Mouse (Mus musculus) kidney, adult 10 weeks (tissue): ENCODE results near the gene Cdk19. TPM values are rescaled to one million over a fixed set of nuclear protein-coding genes. Genes with fewer than 3 reads are reported as not detected.

Experiments used
- polyA plus RNA-seq: library from polyadenylated mRNA; stranded (reverse); fragments of 350-450 nt; fragmentation: Illumina TruSeq; extraction: RNeasy Lipid Tissue Mini Kit (QIAGEN cat#74804); gene quantifications from one replicate; pipeline ENCODE4 v1.2.3, GENCODE M21; 2014; ENCODE audit warnings: low read depth, low replicate concordance

Gene Cdk19
- 20.1 TPM for polyA plus RNA-seq

DNA sequence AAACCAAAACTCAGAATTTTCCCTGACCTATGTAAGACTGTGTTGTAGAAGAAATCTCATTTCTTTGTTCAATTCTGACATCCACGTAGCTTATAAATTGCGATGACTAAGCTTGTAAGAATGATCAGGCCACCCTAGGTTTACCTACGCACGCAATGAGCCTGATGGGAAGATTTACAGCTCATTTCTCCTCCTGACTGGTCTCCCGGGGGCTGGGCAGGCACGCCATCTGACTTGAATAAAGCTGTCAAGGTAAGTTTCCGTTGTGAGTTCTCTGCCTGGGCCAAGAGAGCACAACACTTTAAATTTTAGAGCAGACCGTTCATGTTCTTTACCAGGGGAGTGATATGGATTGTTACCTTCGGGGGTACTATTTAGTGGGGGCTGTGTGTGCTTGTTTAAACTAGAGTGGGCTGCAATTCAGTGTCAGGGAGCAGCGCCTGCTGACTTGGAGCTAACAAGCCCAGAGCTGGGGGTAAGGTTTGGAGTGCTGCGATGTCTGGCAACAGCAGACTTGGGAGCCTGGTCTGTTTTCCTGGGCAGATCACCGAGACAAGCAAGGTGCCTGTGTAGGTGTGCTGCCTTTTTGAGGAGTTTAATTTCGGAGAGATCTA lies at the start of gene Cdk19:
Cdk19 (plus strand) TSS at position 214 of the 614 bp plus-strand sequence.

DNA sequence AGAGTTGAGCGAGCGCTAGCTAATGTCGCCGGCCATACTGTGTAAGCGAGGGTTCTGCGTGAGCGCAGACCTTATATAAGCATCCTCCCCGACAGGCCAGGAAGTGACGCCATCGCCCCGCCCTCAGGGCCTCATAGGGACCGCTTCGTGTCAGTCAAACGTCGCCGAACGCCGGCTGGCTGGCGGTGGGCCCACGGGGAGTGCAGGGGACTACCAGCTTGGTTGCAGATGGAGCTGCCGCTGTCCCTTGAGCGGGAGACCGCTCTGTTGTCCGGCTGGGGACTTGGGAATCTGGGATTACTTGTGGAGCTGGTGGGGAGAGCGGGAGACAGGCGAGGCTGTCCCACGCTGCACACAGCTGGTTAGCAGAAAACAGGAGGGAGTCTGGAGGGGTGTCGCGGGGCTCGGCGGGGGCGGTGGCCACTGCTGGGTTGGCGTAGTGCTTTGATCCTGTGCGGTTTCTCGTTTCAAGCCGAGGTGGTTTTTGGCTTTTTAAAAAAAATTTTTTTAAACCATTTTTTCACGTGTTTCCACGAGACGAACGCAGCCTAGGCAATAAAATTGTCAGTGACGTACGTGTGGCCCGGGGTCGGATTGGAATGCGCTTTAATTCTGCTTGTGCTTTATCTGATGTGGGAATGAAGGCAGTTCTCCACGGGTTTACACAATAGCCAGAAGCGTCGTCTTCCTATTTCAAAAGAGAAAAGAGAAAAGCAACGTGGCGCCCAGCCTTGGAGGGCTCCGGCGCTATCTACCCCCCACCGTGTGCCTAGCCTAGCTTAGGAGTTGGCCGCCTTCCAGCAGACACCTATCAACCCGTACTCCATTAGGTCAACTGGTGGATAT lies 37.0 kb upstream of the Cdk19 start, which contains the start of gene Amd1:
Amd1 (minus strand) TSS at position 47 of the 846 bp plus-strand sequence.

Other genes starting within 250 kb of the Cdk19 start
- gene Slc16a10, start 197.3 kb upstream of the Cdk19 start, polyA plus RNA-seq = 58.5 TPM
- 74.6 TPM for gene Rpf2, start 92.5 kb upstream of the Cdk19 start, polyA plus RNA-seq
- gene Gtf3c6, start 81.5 kb upstream of the Cdk19 start, polyA plus RNA-seq = 151 TPM
- 177 TPM for gene Amd1, start 37.4 kb upstream of the Cdk19 start, polyA plus RNA-seq
- not detected for gene Slc22a16, start 230.8 kb downstream of the Cdk19 start, polyA plus RNA-seq